In genomic region chr2:26020714-26021560, GRCm38 (mm10) we compare ENCODE assay signal across 8 mouse cellular contexts. TPM values are rescaled to one million over a fixed set of nuclear protein-coding genes. Genes with fewer than 3 reads are reported as not detected.
DNase-seq lines count a peak whose midpoint lies in the region; ATAC-seq lines count a peak whose summit lies in the region.

No protein-coding gene starts in this region.

- H3K9me3 ChIP-seq in kidney, embryonic 14.5 days (ENCODE audit: control insufficient read depth, low read length) = no peaks in the 10 kb centered on the region
- no peaks in the 10 kb centered on the region for H3K9me3 ChIP-seq in forebrain, embryonic 14.5 days (replicated peaks; ENCODE audit: control insufficient read depth, low read length)
- H3K9me3 ChIP-seq in hindbrain, embryonic 10.5 days = no peaks in the 10 kb centered on the region

- H3K9ac ChIP-seq in kidney, embryonic 14.5 days (ENCODE audit: low read depth, low read length) = peak overlapping the region; percentile 85
- peak overlapping the region; percentile 75 for H3K9ac ChIP-seq in forebrain, embryonic 14.5 days (ENCODE audit: low read length)

- peaks cover 11% of the 10 kb centered on the region for H3K4me1 ChIP-seq in kidney, embryonic 14.5 days (ENCODE audit: control insufficient read depth, insufficient read depth, low read length)
- 0 out of 2 replicates have a peak, but pooled peaks cover 8% of the 10 kb centered on the region for H3K4me1 ChIP-seq in forebrain, embryonic 14.5 days (ENCODE audit: control insufficient read depth, insufficient read depth, low read length)
- H3K4me1 ChIP-seq in hindbrain, embryonic 10.5 days (replicated peaks) = peaks cover 20% of the 10 kb centered on the region

- H3K36me3 ChIP-seq in kidney, embryonic 14.5 days (ENCODE audit: control insufficient read depth, insufficient read depth, low read length) = peaks cover 3% of the 10 kb centered on the region; the same call in 1 of the 2 replicates
- peaks cover 4% of the 10 kb centered on the region for H3K36me3 ChIP-seq in forebrain, embryonic 14.5 days (ENCODE audit: control insufficient read depth, insufficient read depth, low read length)
- peaks cover 5% of the 10 kb centered on the region; the same call in 1 of the 2 replicates for H3K36me3 ChIP-seq in hindbrain, embryonic 10.5 days

- DNase-seq in kidney, adult 18-20 months = no peak
- DNase-seq in cerebellum, adult 11 months = peak; percentile 86
- peak; percentile 9 for DNase-seq in forebrain, embryonic 14.5 days (ENCODE audit: low spot score)
- peak; percentile 48 for DNase-seq in hindbrain, embryonic 10.5 days (ENCODE audit: low spot score)
- DNase-seq in left cerebral cortex, adult 11 months (ENCODE audit: low spot score) = peak; percentile 27
- peak; percentile 2 for DNase-seq in lung, postnatal 25 days (ENCODE audit: low spot score)
- DNase-seq in right cerebral cortex, adult 2 months (ENCODE audit: low spot score in 2 of 2) = peak; percentile 46 to 52

- peak overlapping the region; percentile 73 for H3K4me2 ChIP-seq in kidney, embryonic 14.5 days (replicated peaks; ENCODE audit: low read depth, low read length)
- peak overlapping the region; percentile 97 for H3K4me2 ChIP-seq in forebrain, embryonic 14.5 days (ENCODE audit: low read length)

- 1% methylated on average over 38 of the region's 38 CpGs for WGBS in kidney, embryonic 14.5 days
- WGBS in forebrain, embryonic 14.5 days = 2% methylated on average over 37 of the region's 38 CpGs
- 3% methylated on average over 38 of the region's 38 CpGs for WGBS in hindbrain, embryonic 10.5 days

- no peaks in the 10 kb centered on the region for H3K27me3 ChIP-seq in kidney, embryonic 14.5 days (ENCODE audit: control insufficient read depth, insufficient read depth, low read length)
- H3K27me3 ChIP-seq in forebrain, embryonic 14.5 days (replicated peaks; ENCODE audit: control insufficient read depth, insufficient read depth, low read length) = no peaks in the 10 kb centered on the region
- H3K27me3 ChIP-seq in hindbrain, embryonic 10.5 days (ENCODE audit: insufficient read depth, poor library complexity, severe bottlenecking) = no peaks in the 10 kb centered on the region

- peak; percentile 54 for ATAC-seq in kidney, embryonic 14.5 days (ENCODE audit: low FRiP score, low TSS enrichment)
- ATAC-seq in forebrain, embryonic 14.5 days = peak; percentile 36

- peak overlapping the region; percentile 76 for H3K27ac ChIP-seq in kidney, embryonic 14.5 days (ENCODE audit: low read depth, low read length)
- H3K27ac ChIP-seq in forebrain, embryonic 14.5 days (ENCODE audit: low read depth, low read length) = peak overlapping the region; percentile 78; the same call in 1 of the 2 replicates
- peak overlapping the region; percentile 89 for H3K27ac ChIP-seq in hindbrain, embryonic 10.5 days

- peak overlapping the region; percentile 87 for H3K4me3 ChIP-seq in kidney, embryonic 14.5 days (ENCODE audit: low read length)
- H3K4me3 ChIP-seq in forebrain, embryonic 14.5 days (ENCODE audit: low read depth, low read length) = peak overlapping the region; percentile 86
- H3K4me3 ChIP-seq in hindbrain, embryonic 10.5 days = peak overlapping the region; percentile 90

RNA-seq across cellular contexts. Expression of gene Ubac1, which starts 0.6 kb away (rescaled TPM):
- polyA plus RNA-seq in kidney, embryonic 14.5 days (2014; fragmentation: Nextera tagmentation; extraction: Ambion mirVana) = 80.0 and 94.3 TPM in 2 replicates
- polyA plus RNA-seq in forebrain, embryonic 14.5 days (2014; fragmentation: Nextera tagmentation; extraction: Ambion mirVana) = 107 and 121 TPM in 2 replicates
- 94.4 and 96.9 TPM in 2 replicates for polyA plus RNA-seq in hindbrain, embryonic 10.5 days (2016; fragmentation: Nextera tagmentation; extraction: Ambion mirVana)

RNA-seq across cellular contexts. Expression of gene Camsap1, which starts 37.9 kb away (rescaled TPM):
- 12.6 and 24.8 TPM in 2 replicates for polyA plus RNA-seq in kidney, embryonic 14.5 days (2014; fragmentation: Nextera tagmentation; extraction: Ambion mirVana)
- polyA plus RNA-seq in forebrain, embryonic 14.5 days (2014; fragmentation: Nextera tagmentation; extraction: Ambion mirVana) = 30.9 and 61.3 TPM in 2 replicates
- polyA plus RNA-seq in hindbrain, embryonic 10.5 days (2016; fragmentation: Nextera tagmentation; extraction: Ambion mirVana) = 33.4 and 48.7 TPM in 2 replicates
